Mouse (Mus musculus) G1E-ER4 (cell line): Measurements from ENCODE around the gene Fxyd3. TPM values are rescaled to one million over a fixed set of nuclear protein-coding genes. Genes with fewer than 3 reads are reported as not detected.

Experiments
- GATA1 ChIP-seq: IDR thresholded peaks from one replicate; pipeline ENCODE4 v1.8.0; 2012; ENCODE audit warnings: low read length, inconsistent platforms
- polyA plus RNA-seq: library from polyadenylated mRNA; stranded (reverse); fragments of >175 nt; gene quantifications from 2 replicates; pipeline ENCODE4 v1.2.3, GENCODE M21; 2012

The Fxyd3 gene
- polyA plus RNA-seq = not detected in 2 replicates

- no peak for TF ChIP-seq GATA1
These were observed at the start of gene Fxyd3 for GRCm38 (mm10) chr7:31076492-31076891. TSS of gene Fxyd3 (minus strand) at chr7:31076704.

GRCm38 (mm10) chr7:31125116-31125515 lies 48.6 kb upstream of the Fxyd3 start:
- no peak for TF ChIP-seq GATA1

- no peak for TF ChIP-seq GATA1
These were observed 47.9 kb upstream of the Fxyd3 start for GRCm38 (mm10) chr7:31124381-31124780.

- no peak for TF ChIP-seq GATA1
These were observed 47.2 kb upstream of the Fxyd3 start for GRCm38 (mm10) chr7:31123697-31124096.

- no peak for TF ChIP-seq GATA1
These were observed 46.4 kb upstream of the Fxyd3 start for GRCm38 (mm10) chr7:31122641-31123631.

GRCm38 (mm10) chr7:31119556-31119955 lies 43.1 kb upstream of the Fxyd3 start:
- TF ChIP-seq GATA1 = no peak

DNA sequence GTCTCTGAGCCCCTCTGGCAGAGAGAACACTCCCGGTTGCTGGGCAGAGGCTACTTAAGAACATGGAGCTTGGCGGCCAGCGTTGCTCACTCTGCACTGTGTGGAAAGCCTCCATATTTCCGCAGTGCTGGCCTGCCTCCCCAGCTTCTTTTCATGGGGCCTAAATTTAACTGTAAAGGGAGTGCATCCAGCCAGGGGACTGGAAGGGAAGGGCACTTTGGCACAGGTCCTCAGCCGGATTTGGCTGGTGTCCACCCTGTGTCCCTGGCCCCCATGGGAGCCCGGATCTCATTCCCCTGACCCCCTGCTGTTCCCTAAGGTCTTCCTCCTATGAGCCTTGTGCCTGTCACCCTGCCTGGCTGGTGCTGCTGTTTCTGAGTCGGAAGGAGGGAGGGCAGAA lies 42.0 kb upstream of the Fxyd3 start:
- no peak for TF ChIP-seq GATA1

DNA sequence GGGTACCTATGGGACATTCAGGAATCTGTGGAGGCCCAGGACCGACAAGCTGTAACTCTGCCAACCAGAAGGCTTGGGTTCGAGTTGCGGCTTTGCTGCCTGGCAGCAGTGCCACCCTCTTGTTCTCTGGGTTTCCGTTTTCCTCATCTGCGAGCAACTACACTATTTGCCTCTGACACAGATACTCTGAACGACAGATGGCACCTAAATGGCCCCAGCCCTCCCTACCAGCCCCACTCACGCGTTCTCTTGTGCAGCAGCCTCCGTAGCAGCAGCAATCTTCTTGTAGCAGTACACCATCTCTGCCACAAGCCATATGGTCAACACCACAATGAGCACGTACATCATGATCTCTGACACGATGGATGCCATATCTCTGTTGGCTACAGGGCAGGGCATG lies 41.0 kb upstream of the Fxyd3 start:
- TF ChIP-seq GATA1 = no peak

DNA sequence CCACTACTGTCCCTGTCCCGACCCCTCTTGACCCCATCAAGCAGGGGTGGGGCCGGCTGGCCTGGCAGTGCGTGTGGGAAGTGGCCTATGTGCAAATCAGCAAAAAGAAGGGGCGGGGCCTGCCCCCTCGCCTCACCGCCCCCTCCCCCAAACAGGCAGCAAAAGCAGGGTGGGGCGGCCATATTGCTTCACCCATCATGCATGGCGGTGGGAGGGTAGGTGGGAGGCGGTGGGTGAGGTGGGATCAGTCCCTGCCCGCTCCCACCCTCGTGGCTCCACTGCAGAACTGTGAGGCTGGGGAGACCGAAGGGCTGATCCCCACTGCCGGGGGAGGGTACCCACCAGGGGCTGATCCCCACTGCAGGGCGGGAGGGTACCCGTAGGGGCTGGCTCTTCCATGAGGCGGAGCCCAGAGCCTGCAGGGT lies 40.2 kb upstream of the Fxyd3 start:
- TF ChIP-seq GATA1 = no peak

DNA sequence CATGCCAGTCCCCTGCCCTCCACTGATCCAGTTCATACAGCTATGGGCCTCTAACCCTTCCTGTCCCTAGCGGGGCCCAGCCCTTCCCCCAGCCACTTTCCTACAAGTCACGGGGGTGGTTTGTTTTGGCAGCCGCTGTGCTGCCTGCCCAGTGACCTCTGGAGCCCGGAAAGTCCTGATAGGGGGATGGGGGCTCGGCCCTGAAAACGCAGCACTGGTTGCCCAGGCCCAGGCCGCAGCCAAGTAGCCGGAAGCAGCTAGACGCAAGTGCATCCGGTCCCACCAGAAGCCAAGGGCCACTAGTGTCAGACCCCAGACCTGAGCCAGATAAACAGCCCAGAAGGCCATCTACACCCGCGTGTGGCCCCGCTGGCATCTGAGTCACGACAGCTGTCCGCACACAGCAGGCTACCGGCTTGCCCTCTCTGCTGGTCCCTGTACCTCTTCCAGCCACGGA lies 39.1 kb upstream of the Fxyd3 start:
- TF ChIP-seq GATA1 = no peak

DNA sequence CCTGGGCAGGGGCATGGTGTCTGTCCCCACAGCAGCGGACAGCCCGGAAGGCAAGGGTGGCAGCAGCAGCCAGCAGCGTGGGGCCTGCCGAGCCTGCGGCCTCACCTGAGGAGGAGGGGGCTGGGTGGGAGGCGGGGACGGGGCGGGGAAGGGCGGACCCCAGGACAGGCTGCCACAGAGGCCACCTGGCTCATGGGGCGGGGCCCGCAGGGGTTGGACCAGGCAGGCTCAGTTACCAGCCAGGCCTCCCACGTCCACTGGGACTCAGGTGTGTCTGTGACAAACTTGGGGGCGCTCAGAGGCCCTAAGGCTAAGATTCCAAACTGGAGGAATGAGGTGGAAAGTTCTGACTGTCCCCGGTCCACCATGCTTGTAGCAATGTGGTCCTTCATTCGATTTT lies 38.7 kb upstream of the Fxyd3 start, which contains the start of gene Hpn:
Gene Hpn, minus strand, starts transcription at position 109 of the 400 bp plus-strand sequence.
- no peak for TF ChIP-seq GATA1

DNA sequence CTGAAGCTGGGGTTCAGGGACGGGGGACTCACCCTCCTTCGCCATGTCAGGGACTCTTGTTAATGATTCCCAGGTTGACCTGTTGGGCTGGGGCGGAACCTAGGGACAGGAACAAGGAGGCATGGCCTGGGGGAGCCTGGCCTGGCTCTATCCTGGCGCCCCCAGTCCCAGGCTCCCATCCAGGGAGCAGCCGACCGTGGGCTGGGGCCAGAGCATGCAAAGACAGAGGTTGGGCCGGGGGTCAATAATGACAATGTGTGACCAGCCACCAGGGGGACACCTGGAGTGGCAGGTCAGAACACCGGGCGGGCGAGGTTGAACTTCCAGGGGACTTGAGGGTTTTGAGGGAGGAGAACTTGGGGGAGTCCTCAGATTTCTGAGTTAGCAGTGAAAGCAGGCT lies 38.1 kb upstream of the Fxyd3 start:
- TF ChIP-seq GATA1 = no peak

- no peak for TF ChIP-seq GATA1
These were observed 37.3 kb upstream of the Fxyd3 start for GRCm38 (mm10) chr7:31113800-31114199.

DNA sequence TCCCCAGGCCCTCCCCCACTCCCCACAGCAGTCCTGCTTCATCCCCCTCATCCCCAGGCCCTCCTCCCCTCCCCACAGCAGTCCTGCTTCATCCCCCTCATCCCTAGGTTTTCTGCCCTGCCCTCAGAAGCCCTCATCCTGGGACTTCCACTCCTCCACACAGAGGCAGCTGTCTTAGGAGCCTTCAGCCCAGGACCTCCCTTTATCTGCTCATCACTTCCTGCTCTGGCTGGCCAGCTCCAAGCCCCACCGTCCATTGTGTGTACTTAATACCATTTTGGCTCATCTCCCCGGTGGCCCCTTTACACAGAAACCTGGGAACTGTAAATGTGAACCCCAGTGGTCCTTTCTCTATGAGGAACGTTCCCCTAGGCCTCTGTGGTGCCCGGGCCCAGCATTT lies 35.5 kb upstream of the Fxyd3 start:
- TF ChIP-seq GATA1 = no peak

GRCm38 (mm10) chr7:31110861-31111385 lies 34.4 kb upstream of the Fxyd3 start:
- no peak for TF ChIP-seq GATA1

- TF ChIP-seq GATA1 = no peak
These were observed 33.3 kb upstream of the Fxyd3 start for GRCm38 (mm10) chr7:31109796-31110195.

DNA sequence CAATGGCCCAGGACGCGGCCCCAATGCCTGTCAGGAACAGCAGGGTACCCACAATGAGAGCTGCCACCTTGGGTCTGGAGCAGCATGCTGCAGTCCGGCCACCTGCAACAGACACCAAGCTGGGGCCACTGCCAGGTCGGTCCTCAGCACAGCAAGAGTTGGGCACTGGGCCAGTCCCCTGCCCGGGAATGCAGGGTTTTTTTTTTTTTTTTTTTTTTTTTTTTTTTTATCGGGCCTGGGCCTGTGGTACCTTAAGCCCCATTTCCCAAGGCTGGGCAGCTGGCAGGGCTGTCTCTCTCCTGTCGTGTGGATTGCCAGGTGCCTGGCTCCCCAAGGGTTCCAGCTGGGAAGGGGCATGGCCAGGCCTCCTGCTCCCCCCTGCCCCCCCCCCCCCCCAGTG lies 32.6 kb upstream of the Fxyd3 start:
- TF ChIP-seq GATA1 = no peak

DNA sequence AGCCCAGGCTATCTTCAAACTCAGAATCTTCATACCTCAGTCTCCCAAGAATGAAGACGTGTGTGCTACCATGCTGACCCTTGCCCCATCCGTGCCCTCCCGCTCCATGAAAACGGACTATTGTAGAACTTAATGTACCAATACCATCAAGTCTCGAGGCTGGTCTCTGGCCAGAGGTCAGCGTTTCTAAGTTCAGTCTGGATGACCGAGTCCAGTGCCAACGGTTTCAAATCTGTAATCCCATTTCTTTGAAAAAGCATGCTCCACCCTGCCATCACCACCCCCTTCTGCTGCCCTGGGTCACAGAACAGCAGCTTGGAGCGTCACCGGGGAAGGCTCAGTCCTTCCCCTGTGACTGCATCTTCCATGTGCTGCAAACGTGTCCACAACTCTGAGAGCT lies 31.3 kb upstream of the Fxyd3 start:
- no peak for TF ChIP-seq GATA1
